Mouse (Mus musculus) forebrain, postnatal 0 days (tissue): ENCODE measurements at regions not wholly inside any gene's neighbourhood (a gene's known extent, or its start where the extent isn't known, plus 50 kb on each side); places are given as distances from the start of the nearest gene placed in this dataset.
A peak's percentile ranks its signal among the peaks of the same experiment; 100 is the strongest.

Experiments
- ATAC-seq: fragments of 200-750 bp; cut with Nextera tagmentation; 2 replicates; pipeline ENCODE4 v1.8.0; 2017; ENCODE audit warnings: mild to moderate bottlenecking, moderate library complexity
- DNase-seq: peaks from one replicate; pipeline ENCODE4 v3.0.0-alpha.2; 2015
- H3K27ac ChIP-seq: fragments of 300-500 bp; sonication (generic); 2 replicates; pipeline ENCODE4 v1.5.1; 2014; ENCODE audit warnings: low read depth, mild to moderate bottlenecking, antibody characterized with exemption, low read length, moderate library complexity, mixed read lengths
- H3K27me3 ChIP-seq: fragments of 300-500 bp; sonication (generic); 2 replicates; pipeline ENCODE4 v1.6.1; 2014; ENCODE audit warnings: mild to moderate bottlenecking, low read length, mixed read lengths; ENCODE audit not compliant: insufficient read depth
- H3K36me3 ChIP-seq: fragments of 300-500 bp; sonication (generic); 2 replicates; pipeline ENCODE4 v1.6.1; 2014; ENCODE audit warnings: mild to moderate bottlenecking, moderate library complexity; ENCODE audit not compliant: insufficient read depth
- H3K4me1 ChIP-seq: fragments of 300-500 bp; sonication (generic); 2 replicates; pipeline ENCODE4 v1.6.1; 2014; ENCODE audit warnings: antibody characterized with exemption; ENCODE audit not compliant: insufficient read depth
- H3K4me2 ChIP-seq: fragments of 300-500 bp; sonication (generic); 2 replicates; pipeline ENCODE4 v1.6.1; 2014; ENCODE audit warnings: low read depth, mild to moderate bottlenecking, moderate library complexity
- H3K4me3 ChIP-seq: fragments of 300-500 bp; sonication (generic); 2 replicates; pipeline ENCODE4 v1.5.1; 2014; ENCODE audit warnings: low read depth, low read length, mixed read lengths
- H3K9ac ChIP-seq: fragments of 300-500 bp; sonication (generic); 2 replicates; pipeline ENCODE4 v1.6.1; 2014; ENCODE audit warnings: mild to moderate bottlenecking
- H3K9me3 ChIP-seq: fragments of 300-500 bp; sonication (generic); 2 replicates; pipeline ENCODE4 v1.6.1; 2016; ENCODE audit warnings: low read length
- CTCF ChIP-seq: sonication (generic); IDR thresholded peaks from 2 replicates; pipeline ENCODE4 v1.5.1; 2016; ENCODE audit warnings: antibody characterized with exemption, control low read depth, low read depth
- WGBS: fragments of 180-500 bp; shearing (Covaris S2); extraction: QIAGEN DNeasy Blood & Tissue Kit; methylation state at CpG from one replicate; pipeline ENCODE4 v1.1.7; 2014; 5-methylcytosine and 5-hydroxymethylcytosine counted together

DNA sequence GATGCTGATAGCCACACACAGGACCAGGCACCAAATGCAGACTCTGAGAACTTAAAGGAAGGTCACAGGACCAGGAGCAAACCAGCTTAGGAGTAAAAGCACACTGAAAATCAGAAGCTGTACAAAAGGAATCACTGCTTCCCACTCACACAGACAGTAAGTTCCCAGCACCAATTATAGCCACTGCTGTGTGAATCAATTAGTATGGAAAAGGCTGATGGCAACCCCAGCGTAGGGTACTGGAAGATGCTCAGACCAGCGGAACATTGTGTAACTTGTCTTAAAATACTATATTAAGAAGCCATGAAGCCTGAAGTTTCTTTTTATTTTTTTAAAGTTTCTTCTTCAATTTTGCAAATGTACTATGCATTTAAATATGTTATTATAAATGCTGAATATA, 115.8 kb downstream of the Lnpk start:
- no peak overlapping the region for H3K9ac ChIP-seq
- WGBS = 82% methylated on average over 2 of the region's 2 CpGs
- no peak for ATAC-seq
- DNase-seq = no peak
- H3K27me3 ChIP-seq = 0 out of 2 replicates have a peak, but pooled peaks cover 8% of the 10 kb centered on the region
- H3K9me3 ChIP-seq = no peaks in the 10 kb centered on the region
- H3K36me3 ChIP-seq = no peaks in the 10 kb centered on the region
- no peak overlapping the region for H3K27ac ChIP-seq
- TF ChIP-seq CTCF = no peak
- H3K4me2 ChIP-seq = no peak overlapping the region
- no peak overlapping the region for H3K4me3 ChIP-seq
- no peaks in the 10 kb centered on the region for H3K4me1 ChIP-seq

DNA sequence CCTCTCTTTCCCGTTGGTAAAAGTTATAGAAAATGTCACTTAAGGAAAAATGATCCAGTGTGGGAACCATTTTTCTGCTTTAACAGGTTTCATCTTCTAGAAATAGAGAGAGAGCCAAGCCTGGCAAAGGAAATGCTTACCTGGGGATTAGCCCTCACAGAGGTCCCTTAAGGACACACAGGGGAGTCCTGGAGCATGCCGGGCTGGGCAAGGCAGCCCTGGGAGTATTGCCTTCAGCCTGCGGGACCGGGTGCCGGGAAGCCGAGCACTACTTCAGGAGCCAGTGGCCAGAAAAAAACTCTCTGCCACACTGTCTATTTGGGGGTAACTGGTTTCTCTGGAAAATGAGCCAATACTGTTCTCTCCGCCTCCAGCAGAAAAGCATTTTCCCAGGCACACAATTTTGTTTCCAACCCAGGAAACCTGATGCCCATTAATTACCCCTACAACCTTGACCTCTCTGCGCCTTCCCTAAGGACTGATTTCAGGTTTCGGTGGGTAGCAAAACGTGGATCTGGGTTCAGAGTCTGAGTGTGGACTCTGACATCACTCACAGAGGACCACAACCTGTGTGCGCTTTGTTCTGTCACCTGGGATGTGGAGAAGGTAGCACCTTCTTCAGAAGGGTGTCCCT, 117.9 kb downstream of the Lnpk start:
- Histone ChIP-seq H3K4me3 (no peak overlapping the region), H3K4me1 (no peaks in the 10 kb centered on the region), H3K9me3 (no peaks in the 10 kb centered on the region), H3K27me3 (0 out of 2 replicates have a peak, but pooled peaks cover 8% of the 10 kb centered on the region), H3K4me2 (no peak overlapping the region), H3K36me3 (no peaks in the 10 kb centered on the region), H3K9ac (no peak overlapping the region), H3K27ac (no peak overlapping the region)
- ATAC-seq = no peak
- no peak for DNase-seq
- no peak for TF ChIP-seq CTCF
- 67% methylated on average over 11 of the region's 11 CpGs for WGBS

DNA sequence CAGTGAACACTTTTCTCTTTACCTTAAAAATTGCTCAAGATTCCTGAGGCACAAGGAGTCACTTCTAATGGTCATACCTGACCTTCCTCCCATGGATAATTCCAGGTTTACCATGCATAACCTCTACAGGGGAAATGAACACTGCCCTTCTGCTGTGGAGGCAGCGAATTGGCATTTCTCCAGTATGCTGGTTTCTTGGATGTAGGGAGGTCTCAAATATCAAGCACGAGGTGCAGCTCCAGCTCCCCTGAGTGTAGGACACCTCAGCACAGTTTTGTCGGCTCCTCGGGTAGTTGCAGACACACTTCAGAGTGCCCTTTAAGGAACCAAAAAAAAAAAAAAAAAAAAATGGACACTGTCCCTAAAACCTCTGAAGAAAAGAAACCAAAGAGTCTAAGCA, 124.8 kb downstream of the Lnpk start:
- Histone ChIP-seq H3K36me3 (no peaks in the 10 kb centered on the region), H3K9ac (no peak overlapping the region), H3K4me1 (peaks cover 14% of the 10 kb centered on the region; the same call in 1 of the 2 replicates), H3K4me2 (no peak overlapping the region), H3K27me3 (no peaks in the 10 kb centered on the region), H3K9me3 (no peaks in the 10 kb centered on the region), H3K4me3 (no peak overlapping the region), H3K27ac (no peak overlapping the region)
- DNase-seq (no peak), ATAC-seq (no peak)
- 80% methylated on average over 4 of the region's 4 CpGs for WGBS
- no peak for TF ChIP-seq CTCF

DNA sequence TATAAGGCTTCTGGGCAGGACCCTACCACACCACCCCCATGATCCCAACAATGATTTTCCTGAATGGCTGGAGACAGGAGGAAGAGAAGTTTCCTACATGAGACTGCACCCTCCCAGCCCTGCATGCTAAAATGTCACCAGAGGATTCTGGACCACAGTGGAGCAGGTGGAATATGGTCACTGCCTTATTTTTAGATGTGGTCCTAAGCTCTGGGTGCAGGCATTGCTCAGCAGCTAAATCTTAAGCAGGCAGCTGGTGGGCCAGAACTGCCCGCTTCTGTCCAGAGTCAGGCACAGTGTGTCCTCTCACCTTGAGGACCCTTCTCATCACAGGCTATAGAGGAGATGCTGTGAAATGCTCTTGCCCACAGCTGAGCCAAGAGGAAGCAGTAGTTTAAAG, 126.6 kb downstream of the Lnpk start:
- no peaks in the 10 kb centered on the region for H3K9me3 ChIP-seq
- 93% methylated on average over 1 of the region's 1 CpGs for WGBS
- no peak for DNase-seq
- H3K36me3 ChIP-seq = no peaks in the 10 kb centered on the region
- no peak for TF ChIP-seq CTCF
- peaks cover 14% of the 10 kb centered on the region; the same call in 1 of the 2 replicates for H3K4me1 ChIP-seq
- H3K9ac ChIP-seq = no peak overlapping the region
- no peak overlapping the region for H3K4me3 ChIP-seq
- no peak for ATAC-seq
- no peak overlapping the region for H3K4me2 ChIP-seq
- no peaks in the 10 kb centered on the region for H3K27me3 ChIP-seq
- no peak overlapping the region for H3K27ac ChIP-seq

DNA sequence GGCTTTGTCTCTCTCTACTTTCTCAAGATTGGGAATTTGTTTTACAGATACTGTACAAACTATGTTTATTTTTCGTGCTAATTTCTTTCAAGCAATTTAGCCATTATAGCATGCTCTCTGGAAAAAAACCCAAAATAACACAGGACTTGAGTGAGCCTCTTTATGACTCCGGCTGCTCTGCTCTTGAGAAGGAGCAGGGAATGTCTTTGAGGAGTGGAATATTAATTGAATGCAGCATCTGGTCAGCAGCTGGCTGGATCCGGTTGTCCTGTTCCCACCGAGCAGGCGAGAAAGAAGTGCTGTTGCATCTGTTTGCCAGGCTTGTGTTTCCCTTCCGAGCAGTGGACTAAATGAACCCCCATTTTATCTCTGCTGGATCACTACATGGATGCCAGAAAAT, 127.7 kb downstream of the Lnpk start:
- 5% methylated on average over 6 of the region's 6 CpGs for WGBS
- H3K27me3 ChIP-seq = no peaks in the 10 kb centered on the region
- peak; percentile 58 for DNase-seq
- H3K9ac ChIP-seq = peak overlapping the region; percentile 19
- H3K9me3 ChIP-seq = no peaks in the 10 kb centered on the region
- peaks cover 14% of the 10 kb centered on the region; the same call in 1 of the 2 replicates for H3K4me1 ChIP-seq
- H3K27ac ChIP-seq = peak overlapping the region; percentile 37
- no peak overlapping the region for H3K4me3 ChIP-seq
- peak; percentile 40 for ATAC-seq
- TF ChIP-seq CTCF = no peak
- no peaks in the 10 kb centered on the region for H3K36me3 ChIP-seq
- peak overlapping the region; percentile 40 for H3K4me2 ChIP-seq

DNA sequence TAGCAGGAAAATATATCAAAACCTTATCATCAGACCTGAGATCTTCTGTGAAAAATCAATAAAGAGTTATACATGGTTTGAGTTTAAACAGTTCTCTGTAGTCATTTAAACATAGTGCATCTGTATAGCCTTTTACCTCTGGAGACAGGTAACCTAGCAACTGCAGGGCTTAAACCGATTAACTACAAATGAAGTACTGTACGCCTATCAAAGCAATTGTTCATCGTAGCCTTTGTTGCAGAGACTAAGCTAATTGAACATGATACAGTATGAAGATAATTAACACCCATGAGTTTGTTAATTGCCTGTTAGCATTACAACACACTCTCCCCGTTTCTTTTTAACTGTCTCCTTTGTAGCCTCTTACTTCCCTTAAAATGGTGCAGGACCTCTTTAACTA, 128.2 kb downstream of the Lnpk start:
- DNase-seq = peak; percentile 59
- no peak overlapping the region for H3K4me3 ChIP-seq
- WGBS = 5% methylated on average over 4 of the region's 4 CpGs
- peak overlapping the region; percentile 40 for H3K4me2 ChIP-seq
- no peaks in the 10 kb centered on the region for H3K9me3 ChIP-seq
- no peaks in the 10 kb centered on the region for H3K27me3 ChIP-seq
- no peak for TF ChIP-seq CTCF
- ATAC-seq = peak; percentile 92
- peak overlapping the region; percentile 19; the same call in 1 of the 2 replicates for H3K9ac ChIP-seq
- no peaks in the 10 kb centered on the region for H3K36me3 ChIP-seq
- H3K27ac ChIP-seq = peak overlapping the region; percentile 37
- peaks cover 14% of the 10 kb centered on the region; the same call in 1 of the 2 replicates for H3K4me1 ChIP-seq

DNA sequence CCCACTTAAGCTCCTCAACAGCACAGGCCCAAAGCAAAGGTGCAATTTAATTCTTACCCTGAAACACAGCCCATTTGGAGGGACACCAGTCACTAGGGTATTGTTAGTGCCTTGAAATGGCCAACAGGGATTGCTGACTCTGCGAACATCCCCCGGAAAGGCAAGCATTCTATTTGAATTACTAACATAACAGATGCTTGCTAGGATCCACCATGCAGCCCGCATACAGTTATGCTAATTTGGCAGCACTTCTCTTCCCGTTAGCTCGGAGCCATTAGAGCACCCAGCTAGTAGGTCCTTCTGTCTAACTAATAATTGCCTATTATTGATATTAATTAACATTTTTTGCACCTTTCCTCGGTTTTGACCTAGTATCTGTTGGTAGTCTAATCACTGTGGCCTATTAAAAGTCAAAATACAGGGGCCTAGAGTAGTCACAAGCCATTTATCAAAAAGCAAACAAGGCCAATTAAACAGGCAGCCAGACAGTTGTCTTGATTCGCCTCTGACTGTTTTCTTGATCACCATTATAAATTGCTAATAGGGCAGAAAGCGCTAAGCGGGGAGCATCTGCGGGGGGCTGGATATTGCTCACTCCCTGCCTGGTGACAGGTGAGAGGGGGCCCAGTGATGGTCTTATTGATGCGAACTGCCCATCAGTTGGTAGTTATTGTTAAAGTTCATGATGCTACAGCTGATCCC, 129.0 kb downstream of the Lnpk start:
- WGBS = 10% methylated on average over 11 of the region's 11 CpGs
- DNase-seq = peak; percentile 63
- Histone ChIP-seq H3K4me1 (peaks cover 14% of the 10 kb centered on the region; the same call in 1 of the 2 replicates), H3K27me3 (no peaks in the 10 kb centered on the region), H3K9ac (no peak overlapping the region), H3K27ac (peak overlapping the region; percentile 17), H3K36me3 (no peaks in the 10 kb centered on the region), H3K4me2 (no peak overlapping the region), H3K4me3 (no peak overlapping the region), H3K9me3 (no peaks in the 10 kb centered on the region)
- peak; percentile 59; the same call in 1 of the 2 replicates for ATAC-seq
- no peak for TF ChIP-seq CTCF
